Mouse (Mus musculus) hindbrain, embryonic 14.5 days (tissue): ENCODE results near the gene Slc40a1. TPM values are rescaled to one million over a fixed set of nuclear protein-coding genes. Genes with fewer than 3 reads are reported as not detected.

Experiments
- ATAC-seq: fragments of 200-750 bp; cut with Nextera tagmentation; 2 replicates; pipeline ENCODE4 v1.8.0; 2017; ENCODE audit warnings: moderate number of reproducible peaks, mild to moderate bottlenecking, moderate TSS enrichment, moderate library complexity; ENCODE audit not compliant: low FRiP score
- DNase-seq: peaks from one replicate; pipeline ENCODE4 v3.0.0-alpha.2; 2015; ENCODE audit warnings: low spot score
- H3K27ac ChIP-seq: fragments of 300-500 bp; sonication (generic); 2 replicates; pipeline ENCODE4 v1.5.1; 2014; ENCODE audit warnings: mild to moderate bottlenecking, moderate library complexity
- H3K27me3 ChIP-seq: fragments of 300-500 bp; sonication (generic); 2 replicates; pipeline ENCODE4 v1.6.1; 2014; ENCODE audit warnings: mild to moderate bottlenecking, low read length, mixed read lengths; ENCODE audit not compliant: control insufficient read depth, insufficient read depth
- H3K36me3 ChIP-seq: fragments of 300-500 bp; sonication (generic); replicated peaks from 2 replicates; pipeline ENCODE4 v1.6.1; 2014; ENCODE audit not compliant: control insufficient read depth, insufficient read depth
- H3K4me1 ChIP-seq: fragments of 300-500 bp; sonication (generic); replicated peaks from 2 replicates; pipeline ENCODE4 v1.6.1; 2014; ENCODE audit warnings: antibody characterized with exemption, low read length, mixed read lengths; ENCODE audit not compliant: control insufficient read depth, insufficient read depth
- H3K4me2 ChIP-seq: fragments of 300-500 bp; sonication (generic); replicated peaks from 2 replicates; pipeline ENCODE4 v1.6.1; 2014; ENCODE audit warnings: mild to moderate bottlenecking, moderate library complexity
- H3K4me3 ChIP-seq: fragments of 300-500 bp; sonication (generic); replicated peaks from 2 replicates; pipeline ENCODE4 v1.5.1; 2014; ENCODE audit warnings: mild to moderate bottlenecking, low read length
- H3K9ac ChIP-seq: fragments of 300-500 bp; sonication (generic); 2 replicates; pipeline ENCODE4 v1.6.1; 2014
- H3K9me3 ChIP-seq: fragments of 300-500 bp; sonication (generic); 2 replicates; pipeline ENCODE4 v1.6.1; 2016; ENCODE audit warnings: low read length; ENCODE audit not compliant: control insufficient read depth
- WGBS: fragments of 180-500 bp; shearing (Covaris S2); extraction: QIAGEN DNeasy Blood & Tissue Kit; methylation state at CpG from one replicate; pipeline ENCODE4 v1.1.7; 2014; 5-methylcytosine and 5-hydroxymethylcytosine counted together
- polyA plus RNA-seq: library from polyadenylated mRNA; unstranded; fragments of >200 nt; fragmentation: Nextera tagmentation; extraction: Ambion mirVana; gene quantifications from 2 replicates; pipeline ENCODE4 v1.2.1, GENCODE M21; 2014

Gene Slc40a1
- polyA plus RNA-seq, 1 experiment from 2014 or later = 45.4 TPM

DNA sequence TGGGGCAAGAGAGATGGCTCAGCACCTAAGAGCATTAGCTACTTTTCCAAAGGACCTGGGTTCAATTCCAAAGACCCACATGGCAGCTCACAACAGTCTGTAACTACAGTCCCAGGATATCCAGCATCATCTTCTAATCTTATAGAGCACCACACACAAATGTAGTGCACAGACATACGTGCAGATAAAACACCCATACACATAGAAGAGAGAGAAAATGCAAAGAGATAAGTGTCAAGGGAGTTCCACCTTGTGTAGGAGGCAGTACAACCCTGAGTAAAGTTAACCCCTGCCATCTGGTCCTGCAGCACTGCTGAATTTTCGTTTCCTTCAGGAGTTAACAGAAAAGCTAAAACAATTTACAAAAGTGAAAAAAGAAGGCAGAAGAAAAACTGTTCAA, 50.7 kb downstream of the Slc40a1 start:
- no peaks in the 10 kb centered on the region for H3K9me3 ChIP-seq

GRCm38 (mm10) chr1:45873250-45873649, 53.1 kb downstream of the Slc40a1 start:
- DNase-seq (no peak), ATAC-seq (no peak)
- no peaks in the 10 kb centered on the region for H3K4me1 ChIP-seq
- no peak overlapping the region for H3K27ac ChIP-seq
- no peaks in the 10 kb centered on the region for H3K27me3 ChIP-seq
- no peaks in the 10 kb centered on the region for H3K9me3 ChIP-seq
- WGBS = 91% methylated on average over 2 of the region's 2 CpGs
- no peak overlapping the region for H3K9ac ChIP-seq
- H3K36me3 ChIP-seq = no peaks in the 10 kb centered on the region
- no peak overlapping the region for H3K4me2 ChIP-seq
- H3K4me3 ChIP-seq = no peak overlapping the region

More for the DNA sequence above, 50.7 kb downstream of the Slc40a1 start:
- no peak for ATAC-seq
- 68% methylated on average over 2 of the region's 2 CpGs for WGBS
- Histone ChIP-seq H3K27ac (no peak overlapping the region), H3K9ac (no peak overlapping the region), H3K27me3 (no peaks in the 10 kb centered on the region), H3K4me1 (no peaks in the 10 kb centered on the region), H3K4me3 (no peak overlapping the region), H3K4me2 (no peak overlapping the region), H3K36me3 (no peaks in the 10 kb centered on the region)
- no peak for DNase-seq

- Histone ChIP-seq H3K4me2 (no peak overlapping the region), H3K4me1 (no peaks in the 10 kb centered on the region), H3K36me3 (no peaks in the 10 kb centered on the region), H3K9ac (no peak overlapping the region), H3K27me3 (no peaks in the 10 kb centered on the region), H3K9me3 (no peaks in the 10 kb centered on the region), H3K27ac (no peak overlapping the region), H3K4me3 (no peak overlapping the region)
- ATAC-seq = no peak
- DNase-seq = no peak
- 82% methylated on average over 3 of the region's 3 CpGs for WGBS
Observed at GRCm38 (mm10) chr1:45868479-45869137, 57.7 kb downstream of the Slc40a1 start.

GRCm38 (mm10) chr1:45868050-45868449, 58.3 kb downstream of the Slc40a1 start:
- Histone ChIP-seq H3K4me3 (no peak overlapping the region), H3K27me3 (no peaks in the 10 kb centered on the region), H3K27ac (no peak overlapping the region), H3K4me1 (no peaks in the 10 kb centered on the region), H3K9ac (no peak overlapping the region), H3K9me3 (0 out of 2 replicates have a peak, but pooled peaks cover 2% of the 10 kb centered on the region), H3K36me3 (no peaks in the 10 kb centered on the region), H3K4me2 (no peak overlapping the region)
- ATAC-seq (no peak), DNase-seq (no peak)
- WGBS = 87% methylated on average over 1 of the region's 1 CpGs

- ATAC-seq (no peak), DNase-seq (no peak)
- no peaks in the 10 kb centered on the region for H3K36me3 ChIP-seq
- no peak overlapping the region for H3K4me2 ChIP-seq
- H3K9ac ChIP-seq = no peak overlapping the region
- no peaks in the 10 kb centered on the region for H3K27me3 ChIP-seq
- H3K9me3 ChIP-seq = 0 out of 2 replicates have a peak, but pooled peaks cover 3% of the 10 kb centered on the region
- H3K4me3 ChIP-seq = no peak overlapping the region
- no peaks in the 10 kb centered on the region for H3K4me1 ChIP-seq
- 79% methylated on average over 3 of the region's 3 CpGs for WGBS
- no peak overlapping the region for H3K27ac ChIP-seq
Observed at GRCm38 (mm10) chr1:45866288-45867018, 59.9 kb downstream of the Slc40a1 start.

DNA sequence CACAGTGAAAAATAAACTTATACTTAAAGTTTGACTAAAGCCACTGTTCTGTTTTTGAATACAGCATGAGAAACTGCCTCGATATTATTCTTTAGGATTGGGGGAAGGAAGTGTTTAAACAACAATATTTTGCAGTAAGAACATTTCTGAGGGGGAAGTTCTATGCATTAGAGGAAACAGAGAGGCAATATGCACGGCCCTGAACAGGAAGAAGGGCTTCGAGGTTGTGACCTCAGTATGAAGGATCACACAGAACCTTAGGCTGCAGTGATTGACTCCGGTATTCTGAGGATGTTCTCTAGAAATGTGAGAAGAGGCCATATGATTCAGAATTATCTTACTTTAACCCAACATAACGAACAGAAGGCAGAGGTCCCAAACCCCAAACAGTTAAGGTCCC, 60.6 kb downstream of the Slc40a1 start:
- H3K4me3 ChIP-seq = no peak overlapping the region
- no peaks in the 10 kb centered on the region for H3K4me1 ChIP-seq
- H3K4me2 ChIP-seq = no peak overlapping the region
- no peak overlapping the region for H3K9ac ChIP-seq
- no peaks in the 10 kb centered on the region for H3K36me3 ChIP-seq
- no peak for DNase-seq
- 84% methylated on average over 5 of the region's 5 CpGs for WGBS
- no peak for ATAC-seq
- H3K9me3 ChIP-seq = 0 out of 2 replicates have a peak, but pooled peaks cover 3% of the 10 kb centered on the region
- H3K27ac ChIP-seq = no peak overlapping the region
- H3K27me3 ChIP-seq = no peaks in the 10 kb centered on the region

DNA sequence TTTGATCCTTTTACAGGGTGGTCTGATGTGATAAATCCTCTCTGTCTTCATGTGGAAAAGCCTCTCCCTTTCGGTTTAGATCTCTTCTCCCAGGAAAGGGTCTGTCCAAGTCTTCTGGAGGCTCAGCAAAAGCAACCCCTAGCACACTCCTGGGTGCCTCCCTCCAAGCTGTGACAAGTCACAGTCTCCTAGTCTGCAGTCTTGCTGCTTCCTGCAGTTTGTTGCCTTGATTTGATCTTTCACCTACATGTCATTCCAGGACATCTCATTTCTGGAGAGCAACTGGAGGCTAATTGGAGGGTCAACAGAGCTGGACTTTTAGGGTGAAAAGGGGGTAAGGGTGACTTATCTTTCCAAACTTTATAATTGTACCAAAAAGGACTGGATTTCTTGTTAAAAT, 61.0 kb downstream of the Slc40a1 start:
- H3K27me3 ChIP-seq = no peaks in the 10 kb centered on the region
- DNase-seq (no peak), ATAC-seq (no peak)
- H3K4me1 ChIP-seq = no peaks in the 10 kb centered on the region
- 62% methylated on average over 1 of the region's 1 CpGs for WGBS
- H3K9ac ChIP-seq = no peak overlapping the region
- no peak overlapping the region for H3K4me3 ChIP-seq
- 0 out of 2 replicates have a peak, but pooled peaks cover 3% of the 10 kb centered on the region for H3K9me3 ChIP-seq
- no peak overlapping the region for H3K4me2 ChIP-seq
- no peaks in the 10 kb centered on the region for H3K36me3 ChIP-seq
- H3K27ac ChIP-seq = no peak overlapping the region

GRCm38 (mm10) chr1:45864564-45865014, 61.7 kb downstream of the Slc40a1 start:
- H3K4me1 ChIP-seq = no peaks in the 10 kb centered on the region
- H3K9ac ChIP-seq = no peak overlapping the region
- no peak for ATAC-seq
- 62% methylated on average over 4 of the region's 4 CpGs for WGBS
- no peaks in the 10 kb centered on the region for H3K27me3 ChIP-seq
- 0 out of 2 replicates have a peak, but pooled peaks cover 3% of the 10 kb centered on the region for H3K9me3 ChIP-seq
- H3K27ac ChIP-seq = no peak overlapping the region
- H3K4me2 ChIP-seq = no peak overlapping the region
- H3K36me3 ChIP-seq = no peaks in the 10 kb centered on the region
- no peak for DNase-seq
- no peak overlapping the region for H3K4me3 ChIP-seq

- Histone ChIP-seq H3K36me3 (no peaks in the 10 kb centered on the region), H3K9me3 (0 out of 2 replicates have a peak, but pooled peaks cover 3% of the 10 kb centered on the region), H3K27me3 (no peaks in the 10 kb centered on the region), H3K9ac (no peak overlapping the region), H3K4me2 (no peak overlapping the region), H3K4me3 (no peak overlapping the region), H3K27ac (no peak overlapping the region), H3K4me1 (no peaks in the 10 kb centered on the region)
- DNase-seq = no peak
- no peak for ATAC-seq
- WGBS = 98% methylated on average over 3 of the region's 3 CpGs
Observed at GRCm38 (mm10) chr1:45863641-45864040, 62.7 kb downstream of the Slc40a1 start.
